In genomic region chr19:4099837-4100717, GRCm38 (mm10) we compare ENCODE assay signal across 8 mouse cellular contexts. TPM values are rescaled to one million over a fixed set of nuclear protein-coding genes. Genes with fewer than 3 reads are reported as not detected.
DNase-seq lines count a peak whose midpoint lies in the region; ATAC-seq and TF ChIP-seq lines count a peak whose summit lies in the region.

Gene Pitpnm1 (plus strand): TSS chr19:4099998.

- no peak for TF ChIP-seq CTCF in CH12.LX (conservative IDR thresholded peaks at IDR 0.05 in 1 of 2, IDR thresholded peaks at IDR 0.05 in 1 of 2; ENCODE audit: low read depth in 2 of 2, low read length in 2 of 2)
- TF ChIP-seq CTCF in brain, embryonic 14.5 days (IDR thresholded peaks at IDR 0.05; ENCODE audit: borderline replicate concordance, extremely low read depth, insufficient read depth, insufficient read length): no peak

- dilution Hi-C loops in CH12.LX (cut with MboI; ENCODE audit: extremely low pct_ligation_motif_present, extremely low pct_unique_long_range_greater_than_20kb, low sequenced_read_pairs): no loop called here

- TF ChIP-seq RAD21 in CH12.LX (IDR thresholded peaks at IDR 0.05; ENCODE audit: low read depth, low read length): no peak

- TF ChIP-seq EP300 in CH12.LX (IDR thresholded peaks at IDR 0.05; ENCODE audit: low read length): no peak

- DNase-seq in CH12.LX (ENCODE audit: extremely low read depth): peak; percentile 64
- DNase-seq in brain, embryonic 14.5 days (ENCODE audit: low read depth): peak; percentile 23
- DNase-seq in hindbrain, embryonic 10.5 days (ENCODE audit: low spot score): peak; percentile 52
- peak in 1 of 2 experiments; percentile 43 for DNase-seq in layer of hippocampus, postnatal 25 days (ENCODE audit: extremely low spot score in 1 of 2, low spot score in 1 of 2)
- DNase-seq in lung, postnatal 25 days (ENCODE audit: low spot score): peak; percentile 83
- DNase-seq in retina, postnatal 1 day: peak; percentile 78
- peak; percentile 83 for DNase-seq in urinary bladder, postnatal 25 days (ENCODE audit: low spot score)

- no peaks in the 10 kb centered on the region for H3K27me3 ChIP-seq in CH12.LX (replicated peaks)
- H3K27me3 ChIP-seq in forebrain, embryonic 15.5 days: no peaks in the 10 kb centered on the region
- H3K27me3 ChIP-seq in hindbrain, embryonic 10.5 days (ENCODE audit: insufficient read depth, poor library complexity, severe bottlenecking): peaks cover 55% of the 10 kb centered on the region

- peaks cover 18 to 72% of the 10 kb centered on the region in 2 experiments for H3K4me1 ChIP-seq in CH12.LX (ENCODE audit: control insufficient read depth in 1 of 2, insufficient read depth in 2 of 2)
- peaks cover 50% of the 10 kb centered on the region for H3K4me1 ChIP-seq in forebrain, embryonic 15.5 days
- peaks cover 59% of the 10 kb centered on the region for H3K4me1 ChIP-seq in hindbrain, embryonic 10.5 days (replicated peaks)

- no peak for ATAC-seq in forebrain, embryonic 15.5 days (replicated peaks)

- H3K4me3 ChIP-seq in CH12.LX (replicated peaks in 1 of 3; ENCODE audit: low read depth in 2 of 3, low read length in 2 of 3, poor library complexity in 1 of 3): peak within 1 kb of the TSS; percentile 82 to 92 (median 87)
- peak within 1 kb of the TSS; percentile 61 for H3K4me3 ChIP-seq in forebrain, embryonic 15.5 days
- peak within 1 kb of the TSS; percentile 63 for H3K4me3 ChIP-seq in hindbrain, embryonic 10.5 days

- H3K9me3 ChIP-seq in CH12.LX (replicated peaks; ENCODE audit: low read length): no peaks in the 10 kb centered on the region
- no peaks in the 10 kb centered on the region for H3K9me3 ChIP-seq in forebrain, embryonic 15.5 days
- H3K9me3 ChIP-seq in hindbrain, embryonic 10.5 days: no peaks in the 10 kb centered on the region

- 1% methylated on average over 52 of the region's 53 CpGs for WGBS in forebrain, embryonic 15.5 days
- WGBS in hindbrain, embryonic 10.5 days: under 1% methylated on average over 53 of the region's 53 CpGs

- in situ Hi-C loops in CH12.LX (cut with MboI; ENCODE audit: low pct_ligation_motif_present, low pct_unique_long_range_greater_than_20kb, low sequenced_read_pairs): no loop called here

- peaks cover 31 to 50% of the 10 kb centered on the region in 2 experiments for H3K36me3 ChIP-seq in CH12.LX (replicated peaks in 1 of 2; ENCODE audit: control insufficient read depth in 1 of 2, insufficient read depth in 1 of 2, low read length in 1 of 2)
- no peaks in the 10 kb centered on the region for H3K36me3 ChIP-seq in forebrain, embryonic 15.5 days
- H3K36me3 ChIP-seq in hindbrain, embryonic 10.5 days: no peaks in the 10 kb centered on the region

- peak; percentile 57; the same call in 1 of the 2 replicates for TF ChIP-seq POLR2A in CH12.LX (IDR thresholded peaks at IDR 0.05; ENCODE audit: low read depth, low read length)
- no peak for TF ChIP-seq POLR2A in brain, embryonic 14.5 days (IDR thresholded peaks at IDR 0.05; ENCODE audit: borderline replicate concordance, extremely low read depth, insufficient read depth, insufficient read length, poor library complexity, severe bottlenecking)

- H3K4me2 ChIP-seq in CH12.LX (ENCODE audit: insufficient read depth, low read depth, poor library complexity, severe bottlenecking): peak within 1 kb of the TSS; percentile 89
- peak within 1 kb of the TSS; percentile 92 for H3K4me2 ChIP-seq in forebrain, embryonic 15.5 days (replicated peaks)

- peak within 1 kb of the TSS; percentile 51 for H3K9ac ChIP-seq in CH12.LX (ENCODE audit: insufficient read depth, low read depth)
- H3K9ac ChIP-seq in forebrain, embryonic 15.5 days (replicated peaks): peak within 1 kb of the TSS; percentile 55

- peaks cover 9% of the 10 kb centered on the region for H3K79me2 ChIP-seq in CH12.LX (replicated peaks; ENCODE audit: control insufficient read depth, extremely low read depth, insufficient read depth, poor library complexity, severe bottlenecking)

- H3K27ac ChIP-seq in CH12.LX (ENCODE audit: insufficient read depth, low read depth): peak within 1 kb of the TSS; percentile 78
- peak within 1 kb of the TSS; percentile 9 for H3K27ac ChIP-seq in forebrain, embryonic 15.5 days (replicated peaks)
- H3K27ac ChIP-seq in hindbrain, embryonic 10.5 days: peak within 1 kb of the TSS; percentile 77

TF ChIP-seq in CH12.LX, 34 proteins besides CTCF, POLR2A, EP300 and RAD21:
- TF ChIP-seq ZNF384 (IDR thresholded peaks at IDR 0.05; ENCODE audit: low read depth, low read length) (no peak), SMC3 (IDR thresholded peaks at IDR 0.05; ENCODE audit: low read depth, low read length) (no peak), MAZ (IDR thresholded peaks at IDR 0.05; ENCODE audit: low read depth, low read length) (peak; percentile 86), POLR2AphosphoS2 (IDR thresholded peaks at IDR 0.05; ENCODE audit: low read depth, low read length) (no peak), JUND (conservative IDR thresholded peaks at IDR 0.05; ENCODE audit: low read depth, low read length) (no peak), NELFE (IDR thresholded peaks at IDR 0.05; ENCODE audit: low read depth, low read length) (no peak; the same call in 1 of the 2 replicates), ZKSCAN1 (IDR thresholded peaks at IDR 0.05; ENCODE audit: borderline replicate concordance, low read depth, low read length) (no peak), JUN (IDR thresholded peaks at IDR 0.05; ENCODE audit: insufficient read depth, low read depth, low read length) (no peak), MAX (IDR thresholded peaks at IDR 0.05; ENCODE audit: low read length) (peak; percentile 10; the same call in 1 of the 2 replicates), UBTF (IDR thresholded peaks at IDR 0.05; ENCODE audit: low read depth, low read length) (no peak), USF2 (conservative IDR thresholded peaks at IDR 0.05; ENCODE audit: low read depth, low read length) (no peak), CHD2 (IDR thresholded peaks at IDR 0.05; ENCODE audit: low read length) (no peak), E2F4 (IDR thresholded peaks at IDR 0.05; ENCODE audit: insufficient replicate concordance, low read depth, low read length) (no peak), ELF1 (IDR thresholded peaks at IDR 0.05; ENCODE audit: low read depth, low read length) (no peak), TBP (conservative IDR thresholded peaks at IDR 0.05; ENCODE audit: low read depth, low read length) (no peak), TCF12 (IDR thresholded peaks at IDR 0.05; ENCODE audit: low read depth, low read length) (peak; percentile 20; the same call in 1 of the 2 replicates), MXI1 (IDR thresholded peaks at IDR 0.05; ENCODE audit: low read depth, low read length) (peak; percentile 43), GABPA (IDR thresholded peaks at IDR 0.05; ENCODE audit: insufficient replicate concordance, low read depth, low read length) (no peak), CHD1 (IDR thresholded peaks at IDR 0.05; ENCODE audit: low read depth, low read length) (no peak), NRF1 (IDR thresholded peaks at IDR 0.05; ENCODE audit: low read depth, low read length) (peak; percentile 2; the same call in 1 of the 2 replicates), MAFK (IDR thresholded peaks at IDR 0.05; ENCODE audit: insufficient replicate concordance, low read length) (no peak), RCOR1 (conservative IDR thresholded peaks at IDR 0.05; ENCODE audit: low read depth, low read length) (no peak), SIN3A (IDR thresholded peaks at IDR 0.05; ENCODE audit: low read length) (peak; percentile 31; the same call in 1 of the 2 replicates), BHLHE40 (IDR thresholded peaks at IDR 0.05; ENCODE audit: low read depth, low read length) (no peak), MYC (IDR thresholded peaks at IDR 0.05; ENCODE audit: low read depth, low read length) (0 out of 2 replicates have a peak, but pooled peaks have one; percentile 22), ZMIZ1 (IDR thresholded peaks at IDR 0.05; ENCODE audit: low read depth, low read length) (no peak), HCFC1 (IDR thresholded peaks at IDR 0.05; ENCODE audit: low read depth, low read length) (no peak), MEF2A (IDR thresholded peaks at IDR 0.05; ENCODE audit: borderline replicate concordance, low read depth, low read length) (no peak), IRF4 (IDR thresholded peaks at IDR 0.05; ENCODE audit: low read depth, low read length) (peak; percentile 39; the same call in 1 of the 2 replicates), ETS1 (conservative IDR thresholded peaks at IDR 0.05; ENCODE audit: low read depth, low read length) (no peak), ZC3H11A (IDR thresholded peaks at IDR 0.05; ENCODE audit: low read depth, low read length) (no peak)

RNA-seq across cellular contexts. Expression of gene Pitpnm1, which starts in this region (rescaled TPM):
- total RNA-seq in CH12.LX (2012; rRNA removed) (43.8 and 46.1 TPM in 2 replicates), CH12.LX (2014; rRNA removed) (14.8 and 15.9 TPM in 2 replicates)
- 33.3 and 34.7 TPM in 2 replicates for polyA plus RNA-seq in CH12.LX (2012; ENCODE audit: insufficient read length, low read depth)
- 149 and 158 TPM in 2 replicates for polyA plus RNA-seq in brain, embryonic 14.5 days (2012; rRNA removed)
- polyA plus RNA-seq in forebrain, embryonic 15.5 days (2015; fragmentation: Nextera tagmentation; extraction: Ambion mirVana): 40.7 and 47.2 TPM in 2 replicates
- polyA plus RNA-seq in hindbrain, embryonic 10.5 days (2016; fragmentation: Nextera tagmentation; extraction: Ambion mirVana): 8.5 and 19.9 TPM in 2 replicates
- total RNA-seq in layer of hippocampus, postnatal 25 days (2021): 100 to 1,000 TPM; 176 to 181 TPM

Comparison
In these comparisons a context has a peak if more than half of its experiments do, and no peak if none do; other contexts are left out.
1. H3K27ac ChIP-seq: peak in every context shown above with its lines; median percentile 78 in CH12.LX; 77 in hindbrain, embryonic 10.5 days; 9 in forebrain, embryonic 15.5 days.